Mouse (Mus musculus): ENCODE data around the gene Fam166a. TPM values are rescaled to one million over a fixed set of nuclear protein-coding genes. Genes with fewer than 3 reads are reported as not detected.

Fam166a gene
- polyA plus RNA-seq, 1 experiment from 2014 or later: 0.93 TPM

- peaks cover 30 to 44% of the 10 kb centered on the region in 2 experiments for H3K4me1 ChIP-seq (ENCODE audit: control insufficient read depth in 2 of 2, insufficient read depth in 2 of 2, low read length in 2 of 2)
These were observed 48.2 kb downstream of the Fam166a start for GRCm38 (mm10) chr2:25266720-25267119.

GRCm38 (mm10) chr2:25267241-25267640, 48.7 kb downstream of the Fam166a start:
- no peak for ATAC-seq (ENCODE audit: insufficient number of reproducible peaks, insufficient read depth, low FRiP score, low read depth)
- Histone ChIP-seq H3K4me2 (ENCODE audit: low read length) (no peak overlapping the region), H3K4me1 (ENCODE audit: control insufficient read depth in 2 of 2, insufficient read depth in 2 of 2, low read length in 2 of 2) (peaks cover 30 to 41% of the 10 kb centered on the region in 2 experiments), H3K36me3 (ENCODE audit: control insufficient read depth, insufficient read depth, low read length) (peaks cover 30% of the 10 kb centered on the region), H3K9me3 (ENCODE audit: control insufficient read depth, low read length) (no peaks in the 10 kb centered on the region), H3K27me3 (ENCODE audit: control insufficient read depth, insufficient read depth, low read length) (peaks cover 8% of the 10 kb centered on the region), H3K27ac (replicated peaks in 1 of 2; ENCODE audit: control insufficient read depth in 1 of 2, insufficient read depth in 1 of 2, low read depth in 2 of 2, low read length in 2 of 2) (no peak overlapping the region), H3K9ac (ENCODE audit: low read length) (no peak overlapping the region), H3K4me3 (ENCODE audit: control insufficient read depth in 1 of 2, insufficient read depth in 1 of 2, low read depth in 1 of 2, low read length in 2 of 2) (no peak overlapping the region)

More at GRCm38 (mm10) chr2:25266720-25267119, 48.2 kb downstream of the Fam166a start:
- H3K9me3 ChIP-seq (ENCODE audit: control insufficient read depth, low read length): no peaks in the 10 kb centered on the region
- no peak overlapping the region for H3K27ac ChIP-seq (replicated peaks in 1 of 2; ENCODE audit: control insufficient read depth in 1 of 2, insufficient read depth in 1 of 2, low read depth in 2 of 2, low read length in 2 of 2)
- WGBS: 17% methylated on average over 2 of the region's 2 CpGs
- H3K9ac ChIP-seq (ENCODE audit: low read length): 0 out of 2 replicates have a peak overlapping the region, but pooled peaks have one; percentile 2
- H3K4me3 ChIP-seq (ENCODE audit: control insufficient read depth in 1 of 2, insufficient read depth in 1 of 2, low read depth in 1 of 2, low read length in 2 of 2): no peak overlapping the region
- H3K36me3 ChIP-seq (ENCODE audit: control insufficient read depth, insufficient read depth, low read length): peaks cover 30% of the 10 kb centered on the region
- peaks cover 8% of the 10 kb centered on the region for H3K27me3 ChIP-seq (ENCODE audit: control insufficient read depth, insufficient read depth, low read length)
- no peak for ATAC-seq (ENCODE audit: insufficient number of reproducible peaks, insufficient read depth, low FRiP score, low read depth)
- H3K4me2 ChIP-seq (ENCODE audit: low read length): 0 out of 2 replicates have a peak overlapping the region, but pooled peaks have one; percentile 31

DNA sequence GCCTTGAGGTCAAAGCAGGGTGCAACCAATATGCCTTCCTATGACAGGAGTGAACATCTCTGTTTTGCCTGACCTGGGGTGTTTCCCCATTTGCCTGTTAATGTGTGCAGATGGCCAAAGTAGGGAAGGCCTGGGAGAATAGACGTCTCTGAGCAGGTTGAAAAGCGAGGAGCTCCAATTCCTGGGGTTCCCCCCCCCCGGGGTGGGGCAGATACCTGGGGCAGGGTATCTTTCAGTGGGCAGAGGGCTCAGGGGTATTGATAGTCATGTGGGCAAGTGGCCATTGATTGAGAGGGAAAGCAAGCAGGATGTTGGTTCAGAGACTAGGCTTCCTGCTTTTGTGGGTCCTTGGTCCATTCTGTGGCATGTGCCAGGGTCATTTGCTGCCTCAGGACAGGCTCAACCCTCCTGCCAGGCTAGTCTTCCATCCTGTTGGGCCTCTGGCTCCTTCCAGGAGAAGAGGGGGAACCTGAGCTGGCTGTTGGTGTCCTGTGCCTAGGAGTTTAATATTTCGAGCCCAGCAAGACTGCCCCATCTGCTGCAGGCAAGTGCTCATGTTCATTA, 49.3 kb downstream of the Fam166a start:
- 67% methylated on average over 4 of the region's 4 CpGs for WGBS
- Histone ChIP-seq H3K27me3 (ENCODE audit: control insufficient read depth, insufficient read depth, low read length) (peaks cover 8% of the 10 kb centered on the region), H3K4me1 (ENCODE audit: control insufficient read depth in 2 of 2, insufficient read depth in 2 of 2, low read length in 2 of 2) (peaks cover 30 to 41% of the 10 kb centered on the region in 2 experiments), H3K9me3 (ENCODE audit: control insufficient read depth, low read length) (no peaks in the 10 kb centered on the region), H3K27ac (replicated peaks in 1 of 2; ENCODE audit: control insufficient read depth in 1 of 2, insufficient read depth in 1 of 2, low read depth in 2 of 2, low read length in 2 of 2) (no peak overlapping the region), H3K4me2 (ENCODE audit: low read length) (no peak overlapping the region), H3K36me3 (ENCODE audit: control insufficient read depth, insufficient read depth, low read length) (peaks cover 30% of the 10 kb centered on the region), H3K9ac (ENCODE audit: low read length) (no peak overlapping the region), H3K4me3 (ENCODE audit: control insufficient read depth in 1 of 2, insufficient read depth in 1 of 2, low read depth in 1 of 2, low read length in 2 of 2) (no peak overlapping the region)
- ATAC-seq (ENCODE audit: insufficient number of reproducible peaks, insufficient read depth, low FRiP score, low read depth): no peak

Other genes with a start within 250 kb of the Fam166a start
- 137 and 139 TPM in 2 replicates for gene Mrpl41, start 243.6 kb upstream of the Fam166a start, polyA plus RNA-seq (2014; fragmentation: Nextera tagmentation; extraction: Ambion mirVana)
- 13.2 and 15.1 TPM in 2 replicates for gene Pnpla7, start 242.7 kb upstream of the Fam166a start, polyA plus RNA-seq (2014; fragmentation: Nextera tagmentation; extraction: Ambion mirVana)
- gene Nsmf, start 164.4 kb upstream of the Fam166a start, polyA plus RNA-seq (2014; fragmentation: Nextera tagmentation; extraction: Ambion mirVana): 43.2 and 48.1 TPM in 2 replicates
- gene Entpd8, start 138.4 kb upstream of the Fam166a start, polyA plus RNA-seq (2014; fragmentation: Nextera tagmentation; extraction: Ambion mirVana): not detected in 2 replicates
- gene Noxa1, start 123.6 kb upstream of the Fam166a start, polyA plus RNA-seq (2014; fragmentation: Nextera tagmentation; extraction: Ambion mirVana): not detected in 2 replicates
- gene Nrarp, start 38.0 kb upstream of the Fam166a start, polyA plus RNA-seq (2014; fragmentation: Nextera tagmentation; extraction: Ambion mirVana): 11.9 and 13.9 TPM in 2 replicates
- 6.5 and 8.0 TPM in 2 replicates for gene Tor4a, start 21.9 kb upstream of the Fam166a start, polyA plus RNA-seq (2014; fragmentation: Nextera tagmentation; extraction: Ambion mirVana)
- gene Nelfb, start 7.3 kb upstream of the Fam166a start, polyA plus RNA-seq (2014; fragmentation: Nextera tagmentation; extraction: Ambion mirVana): 58.4 and 65.9 TPM in 2 replicates
- gene Stpg3, start 4.1 kb upstream of the Fam166a start, polyA plus RNA-seq (2014; fragmentation: Nextera tagmentation; extraction: Ambion mirVana): not detected in 2 replicates
- gene Tubb4b, start 6.0 kb downstream of the Fam166a start, polyA plus RNA-seq (2014; fragmentation: Nextera tagmentation; extraction: Ambion mirVana): 342 and 395 TPM in 2 replicates
- not detected in 2 replicates for gene Slc34a3, start 15.6 kb downstream of the Fam166a start, polyA plus RNA-seq (2014; fragmentation: Nextera tagmentation; extraction: Ambion mirVana)
- not detected in 2 replicates for gene Rnf224, start 18.0 kb downstream of the Fam166a start, polyA plus RNA-seq (2014; fragmentation: Nextera tagmentation; extraction: Ambion mirVana)
- gene Rnf208, start 23.5 kb downstream of the Fam166a start, polyA plus RNA-seq (2014; fragmentation: Nextera tagmentation; extraction: Ambion mirVana): 5.3 and 8.0 TPM in 2 replicates
- not detected in 2 replicates for gene Cysrt1, start 23.7 kb downstream of the Fam166a start, polyA plus RNA-seq (2014; fragmentation: Nextera tagmentation; extraction: Ambion mirVana)
- gene AL732309.1, start 28.1 kb downstream of the Fam166a start, polyA plus RNA-seq (2014; fragmentation: Nextera tagmentation; extraction: Ambion mirVana): 1.8 and 2.4 TPM in 2 replicates
- 12.3 and 16.3 TPM in 2 replicates for gene Tmem203, start 36.7 kb downstream of the Fam166a start, polyA plus RNA-seq (2014; fragmentation: Nextera tagmentation; extraction: Ambion mirVana)
- 2.3 and 3.1 TPM in 2 replicates for gene Tprn, start 43.9 kb downstream of the Fam166a start, polyA plus RNA-seq (2014; fragmentation: Nextera tagmentation; extraction: Ambion mirVana)
- gene Ssna1, start 53.7 kb downstream of the Fam166a start, polyA plus RNA-seq (2014; fragmentation: Nextera tagmentation; extraction: Ambion mirVana): 150 and 163 TPM in 2 replicates
- gene Anapc2, start 53.7 kb downstream of the Fam166a start, polyA plus RNA-seq (2014; fragmentation: Nextera tagmentation; extraction: Ambion mirVana): 70.2 and 71.3 TPM in 2 replicates
- not detected in 2 replicates for gene Tmem210, start 69.4 kb downstream of the Fam166a start, polyA plus RNA-seq (2014; fragmentation: Nextera tagmentation; extraction: Ambion mirVana)
- not detected in 2 replicates for gene Lrrc26, start 71.2 kb downstream of the Fam166a start, polyA plus RNA-seq (2014; fragmentation: Nextera tagmentation; extraction: Ambion mirVana)
- gene Grin1, start 100.4 kb downstream of the Fam166a start, polyA plus RNA-seq (2014; fragmentation: Nextera tagmentation; extraction: Ambion mirVana): 0.05 TPM in 1 of 2 replicates, not detected in the other
- 42.8 and 48.1 TPM in 2 replicates for gene Man1b1, start 113.6 kb downstream of the Fam166a start, polyA plus RNA-seq (2014; fragmentation: Nextera tagmentation; extraction: Ambion mirVana)
- 11.5 and 12.4 TPM in 2 replicates for gene Dpp7, start 137.6 kb downstream of the Fam166a start, polyA plus RNA-seq (2014; fragmentation: Nextera tagmentation; extraction: Ambion mirVana)
- gene Uap1l1, start 146.9 kb downstream of the Fam166a start, polyA plus RNA-seq (2014; fragmentation: Nextera tagmentation; extraction: Ambion mirVana): 17.6 and 18.3 TPM in 2 replicates
- 14.4 and 17.7 TPM in 2 replicates for gene Sapcd2, start 153.6 kb downstream of the Fam166a start, polyA plus RNA-seq (2014; fragmentation: Nextera tagmentation; extraction: Ambion mirVana)
- 0.81 and 0.85 TPM in 2 replicates for gene Entpd2, start 177.1 kb downstream of the Fam166a start, polyA plus RNA-seq (2014; fragmentation: Nextera tagmentation; extraction: Ambion mirVana)
- 29.3 and 29.5 TPM in 2 replicates for gene Npdc1, start 180.6 kb downstream of the Fam166a start, polyA plus RNA-seq (2014; fragmentation: Nextera tagmentation; extraction: Ambion mirVana)
- 0.14 TPM in 1 of 2 replicates, not detected in the other for gene Fut7, start 204.5 kb downstream of the Fam166a start, polyA plus RNA-seq (2014; fragmentation: Nextera tagmentation; extraction: Ambion mirVana)
- gene Abca2, start 210.0 kb downstream of the Fam166a start, polyA plus RNA-seq (2014; fragmentation: Nextera tagmentation; extraction: Ambion mirVana): 3.8 and 4.3 TPM in 2 replicates
- 3.8 and 4.6 TPM in 2 replicates for gene Clic3, start 238.1 kb downstream of the Fam166a start, polyA plus RNA-seq (2014; fragmentation: Nextera tagmentation; extraction: Ambion mirVana)
- 31.0 and 32.6 TPM in 2 replicates for gene Paxx, start 242.3 kb downstream of the Fam166a start, polyA plus RNA-seq (2014; fragmentation: Nextera tagmentation; extraction: Ambion mirVana)